In genomic region chr19:6398447-6399284, GRCm38 (mm10) we compare ENCODE assay signal across 7 mouse cellular contexts. TPM values are rescaled to one million over a fixed set of nuclear protein-coding genes. Genes with fewer than 3 reads are reported as not detected.
DNase-seq lines count a peak whose midpoint lies in the region; ATAC-seq lines count a peak whose summit lies in the region.

No protein-coding gene starts in this region.

- ATAC-seq in inflammation-experienced regulatory T-cells, adult 6 months: peak; percentile 23
- ATAC-seq in liver, embryonic 15.5 days (ENCODE audit: insufficient read depth): peak; percentile 33
- peak; percentile 25; the same call in 1 of the 2 replicates for ATAC-seq in neural tube, embryonic 11.5 days (ENCODE audit: insufficient read depth, low FRiP score, low TSS enrichment)

- H3K36me3 ChIP-seq in liver, embryonic 15.5 days (replicated peaks): 0 out of 2 replicates have a peak, but pooled peaks cover 5% of the 10 kb centered on the region
- no peaks in the 10 kb centered on the region for H3K36me3 ChIP-seq in neural tube, embryonic 11.5 days (ENCODE audit: control insufficient read depth, insufficient read depth, low read length)

- peak; percentile 72 for DNase-seq in T-cell, adult 2 months (ENCODE audit: low spot score)
- DNase-seq in cerebellum, adult 9-11 months: peak; percentile 80
- peak; percentile 66 to 79 for DNase-seq in gastrocnemius, postnatal 36 days
- DNase-seq in neural tube, embryonic 11.5 days (ENCODE audit: low spot score): peak; percentile 60
- peak; percentile 95 for DNase-seq in thymus, postnatal 25 days

- peaks cover 49% of the 10 kb centered on the region for H3K4me1 ChIP-seq in liver, embryonic 15.5 days (replicated peaks)
- H3K4me1 ChIP-seq in neural tube, embryonic 11.5 days (ENCODE audit: control insufficient read depth, insufficient read depth, low read length): peaks cover 31% of the 10 kb centered on the region

- H3K27ac ChIP-seq in liver, embryonic 15.5 days (replicated peaks): peak overlapping the region; percentile 69
- H3K27ac ChIP-seq in neural tube, embryonic 11.5 days (ENCODE audit: low read depth, low read length): 0 out of 2 replicates have a peak overlapping the region, but pooled peaks have one; percentile 20

- no peaks in the 10 kb centered on the region for H3K9me3 ChIP-seq in liver, embryonic 15.5 days (replicated peaks)
- H3K9me3 ChIP-seq in neural tube, embryonic 11.5 days (ENCODE audit: control insufficient read depth, low read length): no peaks in the 10 kb centered on the region

- peaks cover 56% of the 10 kb centered on the region for H3K27me3 ChIP-seq in liver, embryonic 15.5 days
- peaks cover 26% of the 10 kb centered on the region for H3K27me3 ChIP-seq in neural tube, embryonic 11.5 days (ENCODE audit: control insufficient read depth, insufficient read depth, low read length)

- intact Hi-C loops in gastrocnemius, postnatal 36 days (cut with DNase I): no loop called here

- peak overlapping the region; percentile 59 for H3K4me3 ChIP-seq in liver, embryonic 15.5 days (replicated peaks)
- H3K4me3 ChIP-seq in neural tube, embryonic 11.5 days (ENCODE audit: low read depth, low read length): peak overlapping the region; percentile 62

- H3K4me2 ChIP-seq in liver, embryonic 15.5 days: peak overlapping the region; percentile 80
- peak overlapping the region; percentile 100 for H3K4me2 ChIP-seq in neural tube, embryonic 11.5 days (ENCODE audit: low read depth)

- H3K9ac ChIP-seq in liver, embryonic 15.5 days: peak overlapping the region; percentile 44; the same call in 1 of the 2 replicates
- H3K9ac ChIP-seq in neural tube, embryonic 11.5 days (ENCODE audit: low read length): peak overlapping the region; percentile 72

- under 1% methylated on average over 39 of the region's 39 CpGs for WGBS in liver, embryonic 15.5 days (ENCODE audit: insufficient replicate concordance)
- WGBS in neural tube, embryonic 11.5 days: under 1% methylated on average over 38 of the region's 39 CpGs

RNA-seq across cellular contexts. Expression of gene Rasgrp2, which starts 0.5 kb away (rescaled TPM):
- total RNA-seq in gastrocnemius, postnatal 36 days (2021): 10 to 100 TPM; 11.6 to 25.4 TPM
- polyA plus RNA-seq in inflammation-experienced regulatory T-cells, adult 6 months (2017; shearing (Covaris generic)): 100 to 1,000 TPM in 1 of 3 experiments, 10 to 100 TPM in 2; 59.9 to 201 (median 68.4) TPM
- polyA plus RNA-seq in liver, embryonic 15.5 days (2015; fragmentation: Nextera tagmentation; extraction: Ambion mirVana): 81.3 and 88.4 TPM in 2 replicates
- 17.6 and 20.3 TPM in 2 replicates for polyA plus RNA-seq in neural tube, embryonic 11.5 days (2014; fragmentation: Nextera tagmentation; extraction: Ambion mirVana)

RNA-seq across cellular contexts. Expression of gene Pygm, which starts 14.5 kb away (rescaled TPM):
- 1,000 to 10,000 TPM; 7,725 to 8,373 TPM for total RNA-seq in gastrocnemius, postnatal 36 days (2021)
- 1 to 10 TPM; 3.4 to 6.5 (median 5.7) TPM for polyA plus RNA-seq in inflammation-experienced regulatory T-cells, adult 6 months (2017; shearing (Covaris generic))
- polyA plus RNA-seq in liver, embryonic 15.5 days (2015; fragmentation: Nextera tagmentation; extraction: Ambion mirVana): 6.4 and 9.2 TPM in 2 replicates
- polyA plus RNA-seq in neural tube, embryonic 11.5 days (2014; fragmentation: Nextera tagmentation; extraction: Ambion mirVana): 4.4 and 6.0 TPM in 2 replicates

RNA-seq across cellular contexts. Expression of gene Nrxn2, which starts 19.9 kb away (rescaled TPM):
- total RNA-seq in gastrocnemius, postnatal 36 days (2021): 1 to 10 TPM; 1.4 to 1.7 TPM
- under 1 TPM in 1 of 3 experiments, not detected in 2; 0.26 TPM for polyA plus RNA-seq in inflammation-experienced regulatory T-cells, adult 6 months (2017; shearing (Covaris generic))
- polyA plus RNA-seq in liver, embryonic 15.5 days (2015; fragmentation: Nextera tagmentation; extraction: Ambion mirVana): 0.39 and 0.51 TPM in 2 replicates
- polyA plus RNA-seq in neural tube, embryonic 11.5 days (2014; fragmentation: Nextera tagmentation; extraction: Ambion mirVana): 13.4 and 14.5 TPM in 2 replicates

RNA-seq across cellular contexts. Expression of gene Sf1, which starts 35.2 kb away (rescaled TPM):
- total RNA-seq in gastrocnemius, postnatal 36 days (2021): 10 to 100 TPM; 75.8 to 84.5 TPM
- polyA plus RNA-seq in inflammation-experienced regulatory T-cells, adult 6 months (2017; shearing (Covaris generic)): 10 to 100 TPM; 53.3 to 63.5 (median 59.1) TPM
- 64.3 and 68.8 TPM in 2 replicates for polyA plus RNA-seq in liver, embryonic 15.5 days (2015; fragmentation: Nextera tagmentation; extraction: Ambion mirVana)
- 214 and 224 TPM in 2 replicates for polyA plus RNA-seq in neural tube, embryonic 11.5 days (2014; fragmentation: Nextera tagmentation; extraction: Ambion mirVana)

RNA-seq across cellular contexts. Expression of gene Map4k2, which starts 57.7 kb away (rescaled TPM):
- total RNA-seq in gastrocnemius, postnatal 36 days (2021): 10 to 100 TPM; 10.4 to 12.6 TPM
- 100 to 1,000 TPM in 1 of 3 experiments, 10 to 100 TPM in 2; 68.4 to 105 (median 88.5) TPM for polyA plus RNA-seq in inflammation-experienced regulatory T-cells, adult 6 months (2017; shearing (Covaris generic))
- polyA plus RNA-seq in liver, embryonic 15.5 days (2015; fragmentation: Nextera tagmentation; extraction: Ambion mirVana): 7.7 and 9.1 TPM in 2 replicates
- polyA plus RNA-seq in neural tube, embryonic 11.5 days (2014; fragmentation: Nextera tagmentation; extraction: Ambion mirVana): 10.0 and 13.6 TPM in 2 replicates

Comparison
In these comparisons a context has a peak if more than half of its experiments do, and no peak if none do; other contexts are left out.
1. Peak in every context shown above with its lines: DNase-seq, ATAC-seq, H3K4me3 ChIP-seq and H3K27ac ChIP-seq.